Comparison of ENCODE assay signal across 8 mouse cellular contexts in the genomic region with DNA sequence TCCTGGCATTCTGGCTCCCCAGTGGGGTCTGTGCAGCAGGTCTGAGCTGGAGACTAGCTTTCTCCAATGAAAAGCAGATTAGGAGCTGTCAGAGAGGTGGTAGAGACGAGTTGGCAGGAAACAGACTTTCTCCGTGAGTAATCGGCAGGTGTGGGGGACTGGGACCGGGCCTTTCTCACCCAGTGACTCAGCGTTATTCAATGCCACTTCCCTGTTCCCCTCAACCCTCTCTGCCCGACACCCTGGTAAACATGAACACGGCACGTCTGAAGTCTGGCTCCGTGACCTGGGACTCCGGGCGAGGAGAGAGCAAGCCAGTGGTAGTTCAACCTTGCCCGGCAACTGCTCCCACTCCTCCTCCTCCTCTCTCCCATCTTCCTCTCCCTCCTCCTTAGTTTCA. TPM values are rescaled to one million over a fixed set of nuclear protein-coding genes. Genes with fewer than 3 reads are reported as not detected.
A peak's percentile ranks its signal among the peaks of the same experiment; 100 is the strongest.
DNase-seq lines count a peak whose midpoint lies in the region; ATAC-seq and TF ChIP-seq lines count a peak whose summit lies in the region.

No protein-coding gene starts in this region.

- H3K27ac ChIP-seq in midbrain, embryonic 13.5 days: 0 out of 2 replicates have a peak overlapping the region, but pooled peaks have one; percentile 21
- H3K27ac ChIP-seq in midbrain, postnatal 0 days (ENCODE audit: low read depth, low read length): no peak overlapping the region
- H3K27ac ChIP-seq in midbrain, embryonic 14.5 days (replicated peaks; ENCODE audit: low read depth, low read length): no peak overlapping the region

- ATAC-seq in midbrain, embryonic 13.5 days: no peak
- ATAC-seq in midbrain, postnatal 0 days (ENCODE audit: low FRiP score): no peak
- no peak for ATAC-seq in cerebellum, adult (ENCODE audit: insufficient number of reproducible peaks, low FRiP score, low TSS enrichment)
- no peak for ATAC-seq in midbrain, embryonic 14.5 days (ENCODE audit: low FRiP score, low TSS enrichment)

- no peak overlapping the region for H3K4me2 ChIP-seq in midbrain, embryonic 13.5 days (replicated peaks)
- H3K4me2 ChIP-seq in midbrain, postnatal 0 days (ENCODE audit: low read depth, low read length, poor library complexity, severe bottlenecking): no peak overlapping the region
- no peak overlapping the region for H3K4me2 ChIP-seq in midbrain, embryonic 14.5 days (ENCODE audit: low read length)

- H3K9me3 ChIP-seq in midbrain, embryonic 13.5 days: no peaks in the 10 kb centered on the region
- no peaks in the 10 kb centered on the region for H3K9me3 ChIP-seq in midbrain, postnatal 0 days (ENCODE audit: low read length)
- no peaks in the 10 kb centered on the region for H3K9me3 ChIP-seq in midbrain, embryonic 14.5 days (ENCODE audit: control insufficient read depth, low read length)

- no peaks in the 10 kb centered on the region for H3K27me3 ChIP-seq in midbrain, embryonic 13.5 days
- H3K27me3 ChIP-seq in midbrain, postnatal 0 days (ENCODE audit: insufficient read depth, low read length): no peaks in the 10 kb centered on the region
- no peaks in the 10 kb centered on the region for H3K27me3 ChIP-seq in midbrain, embryonic 14.5 days (ENCODE audit: control insufficient read depth, insufficient read depth, low read length)

- 73% methylated on average over 12 of the region's 12 CpGs for WGBS in midbrain, embryonic 13.5 days
- 62% methylated on average over 12 of the region's 12 CpGs for WGBS in midbrain, postnatal 0 days
- 19% methylated on average over 12 of the region's 12 CpGs for WGBS in lung, adult 2 months
- WGBS in midbrain, embryonic 14.5 days: 67% methylated on average over 12 of the region's 12 CpGs

- no peaks in the 10 kb centered on the region for H3K36me3 ChIP-seq in midbrain, embryonic 13.5 days
- H3K36me3 ChIP-seq in midbrain, postnatal 0 days (ENCODE audit: insufficient read depth, low read length): no peaks in the 10 kb centered on the region
- no peaks in the 10 kb centered on the region for H3K36me3 ChIP-seq in midbrain, embryonic 14.5 days (ENCODE audit: control insufficient read depth, insufficient read depth, low read length)

- TF ChIP-seq POLR2A in lung, adult 2 months (IDR thresholded peaks at IDR 0.05; ENCODE audit: borderline replicate concordance, extremely low read depth, low read depth, low read length): no peak

- DNase-seq in midbrain, postnatal 0 days (ENCODE audit: low spot score): no peak
- peak; percentile 8 for DNase-seq in gonadal fat pad, adult 2 months (ENCODE audit: low read depth)
- DNase-seq in lung, adult 2 months: peak; percentile 17
- DNase-seq in thymus, postnatal 14 days: peak; percentile 71
- no peak for DNase-seq in spleen, postnatal 36 days (ENCODE audit: low spot score in 2 of 2)
- DNase-seq in midbrain, embryonic 14.5 days: no peak

- peaks cover 95% of the 10 kb centered on the region for H3K4me1 ChIP-seq in midbrain, embryonic 13.5 days (replicated peaks)
- peaks cover 6% of the 10 kb centered on the region; the same call in 1 of the 2 replicates for H3K4me1 ChIP-seq in midbrain, postnatal 0 days (ENCODE audit: insufficient read depth, low read length)
- H3K4me1 ChIP-seq in lung, adult 2 months (ENCODE audit: control insufficient read depth, insufficient read depth, low read length): no peaks in the 10 kb centered on the region
- H3K4me1 ChIP-seq in midbrain, embryonic 14.5 days (ENCODE audit: control insufficient read depth, insufficient read depth, low read length): peaks cover 24% of the 10 kb centered on the region

- no peak overlapping the region for H3K9ac ChIP-seq in midbrain, embryonic 13.5 days (replicated peaks)
- H3K9ac ChIP-seq in midbrain, postnatal 0 days (replicated peaks; ENCODE audit: low read length, poor library complexity, severe bottlenecking): no peak overlapping the region
- no peak overlapping the region for H3K9ac ChIP-seq in midbrain, embryonic 14.5 days (replicated peaks; ENCODE audit: low read length)

- no peak for TF ChIP-seq CTCF in midbrain, postnatal 0 days (IDR thresholded peaks at IDR 0.05)
- no peak for TF ChIP-seq CTCF in lung, adult 2 months (IDR thresholded peaks at IDR 0.05; ENCODE audit: insufficient read depth, low read length)

- no peak overlapping the region for H3K4me3 ChIP-seq in midbrain, embryonic 13.5 days (replicated peaks)
- no peak overlapping the region for H3K4me3 ChIP-seq in midbrain, postnatal 0 days (ENCODE audit: low read depth, low read length)
- H3K4me3 ChIP-seq in lung, adult 2 months (replicated peaks; ENCODE audit: extremely low read depth, low read depth, low read length): no peak overlapping the region
- H3K4me3 ChIP-seq in midbrain, embryonic 14.5 days (replicated peaks; ENCODE audit: low read depth, low read length): no peak overlapping the region

RNA-seq across cellular contexts. Expression of a gene that starts 33.3 kb away (rescaled TPM):
- 20.3 and 25.0 TPM in 2 replicates for polyA plus RNA-seq in midbrain, embryonic 13.5 days (2015; fragmentation: Nextera tagmentation; extraction: Ambion mirVana)
- total RNA-seq in midbrain, postnatal 0 days (2014; rRNA removed): 149 and 202 TPM in 2 replicates
- polyA plus RNA-seq in midbrain, postnatal 0 days (2015; fragmentation: Nextera tagmentation; extraction: Ambion mirVana): 13.6 and 15.6 TPM in 2 replicates
- polyA plus RNA-seq in gonadal fat pad, adult 2 months (2012; rRNA removed): 14.4 and 20.6 TPM in 2 replicates
- 4.6 and 6.8 TPM in 2 replicates for polyA plus RNA-seq in lung, adult 2 months (2012; rRNA removed)
- 27.6 and 32.8 TPM in 2 replicates for polyA plus RNA-seq in midbrain, embryonic 14.5 days (2014; fragmentation: Nextera tagmentation; extraction: Ambion mirVana)

Comparison
In these comparisons a context has a peak if more than half of its experiments do, and no peak if none do; other contexts are left out.
1. DNase-seq: peak in gonadal fat pad, adult 2 months (single experiment), lung, adult 2 months (single experiment) and thymus, postnatal 14 days (single experiment); none in midbrain, postnatal 0 days (single experiment), spleen, postnatal 36 days (0 of 2) and midbrain, embryonic 14.5 days (single experiment).